25 mouse cellular contexts compared by ENCODE assay signal in genomic region chr6:136427240-136427639, GRCm38 (mm10). TPM values are rescaled to one million over a fixed set of nuclear protein-coding genes. Genes with fewer than 3 reads are reported as not detected.
DNase-seq lines count a peak whose midpoint lies in the region; ATAC-seq and TF ChIP-seq lines count a peak whose summit lies in the region.
"Had no signal": no experiment of that assay in that cellular context is flagged by ENCODE, and none has a peak within 500 bp of the region (broad histone marks: within the 10 kb centered on the region; RNA-seq: fewer than 3 reads in every experiment).

No protein-coding gene starts in this region.

- intact Hi-C loops in left cerebral cortex, adult 2 months (cut with DNase I): no loop called here

- 76% methylated on average over 6 of the region's 6 CpGs for WGBS in kidney, postnatal 0 days
- WGBS in kidney, adult 2 months: 87% methylated on average over 6 of the region's 6 CpGs
- WGBS in stomach, embryonic 16.5 days: 44% methylated on average over 6 of the region's 6 CpGs
- WGBS in midbrain, embryonic 13.5 days: 91% methylated on average over 6 of the region's 6 CpGs

- ATAC-seq in kidney, postnatal 0 days (replicated peaks; ENCODE audit: low FRiP score, low read depth): no peak
- peak; percentile 81 for ATAC-seq in stomach, embryonic 16.5 days (ENCODE audit: insufficient read depth, low FRiP score)
- ATAC-seq in midbrain, embryonic 13.5 days: no peak
- ATAC-seq: forebrain, embryonic 13.5 days had no signal

- no peak for TF ChIP-seq CTCF in kidney, postnatal 0 days (IDR thresholded peaks at IDR 0.05; ENCODE audit: low read depth)
- TF ChIP-seq CTCF in kidney, adult 2 months (conservative IDR thresholded peaks at IDR 0.05; ENCODE audit: insufficient read depth, insufficient read length, low read depth, low read length): no peak
- no peak for TF ChIP-seq CTCF in left cerebral cortex, adult 2 months (IDR thresholded peaks at IDR 0.05)

- peak; percentile 20 for DNase-seq in kidney, postnatal 0 days (ENCODE audit: low spot score)
- DNase-seq in kidney, adult 2 months: no peak
- peak; percentile 84 for DNase-seq in fibroblast of lung, adult 2 months (ENCODE audit: low read depth)
- DNase-seq in lung, postnatal 10 days: peak; percentile 45
- no peak for DNase-seq in left cerebral cortex, adult 2 months (ENCODE audit: extremely low spot score in 1 of 2, low spot score in 2 of 2)
- DNase-seq in cerebellum, postnatal 4 days (ENCODE audit: low spot score in 2 of 2): no peak
- DNase-seq: adrenal gland, postnatal 36 days; cerebellum, adult 2 months; heart, postnatal 4 days; kidney, adult 9 months; kidney, postnatal 4 days; thymus, postnatal 25 days had no signal

- no peaks in the 10 kb centered on the region for H3K9me3 ChIP-seq in kidney, postnatal 0 days (replicated peaks; ENCODE audit: low read length)
- no peaks in the 10 kb centered on the region for H3K9me3 ChIP-seq in stomach, embryonic 16.5 days (replicated peaks; ENCODE audit: control insufficient read depth, low read length)
- H3K9me3 ChIP-seq in midbrain, embryonic 13.5 days: no peaks in the 10 kb centered on the region
- H3K9me3 ChIP-seq: forebrain, embryonic 13.5 days; heart, embryonic 12.5 days; midbrain, embryonic 12.5 days had no signal

- no peaks in the 10 kb centered on the region for H3K27me3 ChIP-seq in kidney, postnatal 0 days (ENCODE audit: insufficient read depth, low read length)
- no peaks in the 10 kb centered on the region for H3K27me3 ChIP-seq in kidney, adult 2 months (replicated peaks; ENCODE audit: control insufficient read depth, insufficient read depth, low read length)
- H3K27me3 ChIP-seq in stomach, embryonic 16.5 days (ENCODE audit: control insufficient read depth, insufficient read depth, low read length): no peaks in the 10 kb centered on the region
- H3K27me3 ChIP-seq in midbrain, embryonic 13.5 days: no peaks in the 10 kb centered on the region
- H3K27me3 ChIP-seq: forebrain, embryonic 13.5 days; heart, embryonic 12.5 days; midbrain, embryonic 12.5 days had no signal

- no peaks in the 10 kb centered on the region for H3K4me1 ChIP-seq in kidney, postnatal 0 days (replicated peaks; ENCODE audit: insufficient read depth, low read length)
- H3K4me1 ChIP-seq in kidney, adult 2 months (ENCODE audit: control insufficient read depth, insufficient read depth, low read length): no peaks in the 10 kb centered on the region
- H3K4me1 ChIP-seq in stomach, embryonic 16.5 days (ENCODE audit: control insufficient read depth, insufficient read depth, low read length): peaks cover 5% of the 10 kb centered on the region
- no peaks in the 10 kb centered on the region for H3K4me1 ChIP-seq in midbrain, embryonic 13.5 days (replicated peaks)
- H3K4me1 ChIP-seq: midbrain, embryonic 12.5 days had no signal

- no peaks in the 10 kb centered on the region for H3K36me3 ChIP-seq in kidney, postnatal 0 days (ENCODE audit: insufficient read depth, low read length)
- no peaks in the 10 kb centered on the region for H3K36me3 ChIP-seq in kidney, adult 2 months (ENCODE audit: control insufficient read depth, insufficient read depth, low read length)
- no peaks in the 10 kb centered on the region for H3K36me3 ChIP-seq in stomach, embryonic 16.5 days (ENCODE audit: control insufficient read depth, insufficient read depth, low read length)
- H3K36me3 ChIP-seq in midbrain, embryonic 13.5 days: no peaks in the 10 kb centered on the region
- H3K36me3 ChIP-seq: heart, embryonic 12.5 days; midbrain, embryonic 12.5 days had no signal

- no peak for TF ChIP-seq POLR2A in kidney, adult 2 months (IDR thresholded peaks at IDR 0.05; ENCODE audit: low read depth, low read length)

- no peak overlapping the region for H3K4me2 ChIP-seq in kidney, postnatal 0 days (ENCODE audit: low read length)
- no peak overlapping the region for H3K4me2 ChIP-seq in stomach, embryonic 16.5 days (ENCODE audit: low read depth, low read length)
- H3K4me2 ChIP-seq in midbrain, embryonic 13.5 days (replicated peaks): no peak overlapping the region
- H3K4me2 ChIP-seq: forebrain, embryonic 13.5 days; heart, embryonic 12.5 days; liver, embryonic 11.5 days; midbrain, embryonic 12.5 days had no signal

- no peak overlapping the region for H3K27ac ChIP-seq in kidney, postnatal 0 days
- H3K27ac ChIP-seq in kidney, adult 2 months (ENCODE audit: insufficient read depth, low read depth, low read length): no peak overlapping the region
- peak overlapping the region; percentile 84 for H3K27ac ChIP-seq in stomach, embryonic 16.5 days (ENCODE audit: low read length)
- no peak overlapping the region for H3K27ac ChIP-seq in left cerebral cortex, adult 2 months
- H3K27ac ChIP-seq in midbrain, embryonic 13.5 days: no peak overlapping the region
- H3K27ac ChIP-seq: forebrain, embryonic 13.5 days; macrophage; midbrain, embryonic 12.5 days had no signal

- H3K9ac ChIP-seq in kidney, postnatal 0 days (ENCODE audit: low read depth, low read length): no peak overlapping the region
- H3K9ac ChIP-seq in stomach, embryonic 16.5 days (ENCODE audit: low read length): no peak overlapping the region
- no peak overlapping the region for H3K9ac ChIP-seq in midbrain, embryonic 13.5 days (replicated peaks)
- H3K9ac ChIP-seq: forebrain, embryonic 13.5 days; heart, embryonic 12.5 days; midbrain, embryonic 12.5 days had no signal

- H3K4me3 ChIP-seq in kidney, postnatal 0 days (replicated peaks; ENCODE audit: low read depth, low read length): no peak overlapping the region
- H3K4me3 ChIP-seq in kidney, adult 2 months (ENCODE audit: insufficient read depth, low read depth, low read length): no peak overlapping the region
- H3K4me3 ChIP-seq in stomach, embryonic 16.5 days (replicated peaks; ENCODE audit: low read length): no peak overlapping the region
- H3K4me3 ChIP-seq in left cerebral cortex, adult 2 months: no peak overlapping the region
- H3K4me3 ChIP-seq in midbrain, embryonic 13.5 days (replicated peaks): no peak overlapping the region
- H3K4me3 ChIP-seq: forebrain, embryonic 13.5 days; heart, embryonic 12.5 days; midbrain, embryonic 12.5 days had no signal

RNA-seq across cellular contexts. Expression of gene E330021D16Rik, which starts 11.9 kb away (rescaled TPM):
- 4.2 and 4.7 TPM in 2 replicates for polyA plus RNA-seq in kidney, postnatal 0 days (2015; fragmentation: Nextera tagmentation; extraction: Ambion mirVana)
- 0.90 and 1.3 TPM in 2 replicates for polyA plus RNA-seq in kidney, adult 2 months (2012; rRNA removed)
- not detected in 2 replicates for polyA plus RNA-seq in stomach, embryonic 16.5 days (2015; fragmentation: Nextera tagmentation; extraction: Ambion mirVana)
- not detected for total RNA-seq in left cerebral cortex, adult 2 months (2021)
- not detected in 2 replicates for polyA plus RNA-seq in midbrain, embryonic 13.5 days (2015; fragmentation: Nextera tagmentation; extraction: Ambion mirVana)
- total RNA-seq: adrenal gland, postnatal 36 days; gastrocnemius, postnatal 4 days; heart, postnatal 4 days; layer of hippocampus, postnatal 25 days; left cerebral cortex, postnatal 25 days had no signal
- polyA plus RNA-seq: cerebellum, adult 2 months; cortical plate, adult 2 months; forebrain, embryonic 13.5 days; heart, embryonic 12.5 days; liver, embryonic 11.5 days; macrophage; midbrain, embryonic 12.5 days; neural tube, embryonic 14.5 days; small intestine, adult 2 months had no signal

Comparison
In these comparisons a context has a peak if more than half of its experiments do, and no peak if none do; other contexts are left out.
1. DNase-seq: peak in kidney, postnatal 0 days (single experiment), fibroblast of lung, adult 2 months (single experiment) and lung, postnatal 10 days (single experiment); none in kidney, adult 2 months (single experiment), left cerebral cortex, adult 2 months (0 of 2) and cerebellum, postnatal 4 days (0 of 2).